Mouse (Mus musculus): ENCODE data around the gene Gtf2a1l. TPM values are rescaled to one million over a fixed set of nuclear protein-coding genes. Genes with fewer than 3 reads are reported as not detected.

Gtf2a1l gene
- total RNA-seq (2021), result not detected in 2 replicates
- long read RNA-seq, experiment 1, result 0 reads
- long read RNA-seq, experiment 2, result 0 reads

DNA sequence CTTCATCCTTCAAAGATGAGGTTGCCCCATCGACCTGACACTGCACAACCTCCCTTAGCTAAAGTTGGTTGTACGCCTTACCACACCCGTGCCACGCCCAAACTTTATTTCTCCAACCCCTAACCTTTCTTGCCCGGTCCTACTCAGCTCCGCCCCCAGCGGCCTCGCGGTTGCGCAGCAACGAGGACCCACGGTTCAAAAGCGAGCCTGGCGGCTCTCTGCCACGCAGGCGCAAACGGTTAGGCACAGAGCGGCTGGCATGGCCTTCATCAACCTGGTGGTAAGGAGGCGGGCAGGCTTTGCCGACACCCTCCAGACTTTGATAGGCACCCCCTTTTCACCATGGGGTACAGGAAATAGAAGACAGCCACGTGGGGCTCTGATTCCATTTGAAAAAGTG, at the start of gene Gtf2a1l:
Gtf2a1l (plus strand) TSS at position 209 of the 400 bp plus-strand sequence.
- peak; percentile 73 for DNase-seq

- DNase-seq, result no peak
Observed at GRCm38 (mm10) chr17:88620935-88621334, 47.5 kb upstream of the Gtf2a1l start.

- no peak for DNase-seq
Observed at GRCm38 (mm10) chr17:88621374-88621773, 47.1 kb upstream of the Gtf2a1l start.

DNA sequence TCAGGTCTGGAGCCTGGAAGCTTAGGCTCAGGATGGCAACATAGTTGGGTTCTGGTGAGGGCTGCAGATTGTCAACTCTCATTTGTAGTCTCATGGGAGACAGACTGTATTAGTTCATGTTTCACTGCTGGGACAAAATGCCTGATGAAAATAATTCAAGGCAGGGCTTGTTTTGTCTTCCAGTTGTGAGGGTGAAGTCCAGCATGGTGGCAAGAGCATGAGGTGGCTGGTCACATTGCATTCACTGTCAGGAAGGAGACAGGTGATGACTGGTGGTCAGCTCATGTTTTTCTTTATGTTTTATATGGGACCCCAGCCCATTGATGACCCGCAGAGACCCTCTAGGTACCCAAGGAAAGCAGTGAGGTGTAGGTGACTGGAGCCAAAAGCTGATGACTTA, 45.7 kb upstream of the Gtf2a1l start:
- no peak for DNase-seq

- DNase-seq, result no peak
Observed at GRCm38 (mm10) chr17:88624386-88624785, 44.1 kb upstream of the Gtf2a1l start.

DNA sequence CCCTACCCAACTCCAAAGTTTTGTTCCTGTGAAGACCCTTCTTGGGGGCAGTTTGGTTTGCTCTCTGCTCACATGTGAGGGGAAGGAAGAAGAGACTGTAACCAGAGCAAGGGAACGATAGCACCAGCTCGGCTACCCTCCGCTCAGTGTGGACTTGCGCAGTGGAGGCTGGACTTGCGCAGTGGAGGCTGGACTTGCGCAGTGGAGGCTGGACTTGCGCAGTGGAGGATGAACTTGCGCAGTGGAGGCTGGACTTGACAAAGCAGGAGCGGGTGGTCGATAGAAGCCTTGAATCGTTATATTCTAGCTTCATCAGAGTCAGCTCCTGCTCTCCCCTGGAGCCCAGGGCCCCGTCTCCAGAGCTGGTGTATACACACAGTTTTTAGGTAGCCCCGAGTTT, 43.1 kb upstream of the Gtf2a1l start:
- DNase-seq, result no peak

DNA sequence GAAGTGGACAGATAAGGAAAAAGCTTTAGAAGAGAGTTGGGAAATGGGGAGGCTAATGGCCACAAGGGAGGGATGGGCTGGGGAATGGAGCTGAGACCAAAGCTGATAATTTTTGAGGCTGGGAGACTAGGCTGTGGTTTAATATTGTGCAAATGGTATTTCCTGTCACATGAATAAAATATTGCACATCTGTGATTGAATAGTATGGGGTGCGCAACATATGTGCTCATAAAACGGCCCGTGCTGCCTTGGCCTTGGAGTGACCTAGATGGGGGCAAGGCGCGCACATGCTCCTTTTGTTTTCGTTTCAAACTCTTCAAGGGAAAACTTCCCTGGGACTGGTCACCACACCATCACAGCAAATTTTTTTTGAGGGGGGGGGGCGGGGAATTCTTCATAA, 42.5 kb upstream of the Gtf2a1l start:
- DNase-seq, result no peak

DNA sequence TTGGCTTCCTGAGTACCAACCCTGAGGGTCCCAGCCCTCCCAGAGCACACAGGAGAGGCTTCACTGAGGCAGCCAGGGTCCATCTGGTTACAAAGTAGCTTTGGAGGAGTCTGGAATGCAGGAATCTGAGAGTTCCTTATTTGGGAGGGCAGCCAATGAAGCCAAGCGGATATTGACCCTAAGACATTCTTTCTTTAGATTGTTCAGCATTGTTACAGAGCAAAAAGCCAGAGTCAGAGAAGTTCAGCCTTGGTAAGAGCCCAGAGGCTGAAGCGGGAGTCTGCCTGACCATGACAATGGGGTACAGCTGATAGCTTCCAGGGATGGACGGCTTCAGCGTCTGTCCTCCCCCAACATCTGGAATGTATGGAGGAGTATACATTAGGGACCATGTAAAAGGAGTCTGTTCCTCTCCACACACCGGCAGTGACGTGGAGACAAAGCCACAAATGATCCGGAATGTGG, 42.1 kb upstream of the Gtf2a1l start:
- no peak for DNase-seq

- DNase-seq, result peak; percentile 16
Observed at GRCm38 (mm10) chr17:88627150-88627549, 41.3 kb upstream of the Gtf2a1l start.

GRCm38 (mm10) chr17:88628676-88629380, 39.6 kb upstream of the Gtf2a1l start:
- DNase-seq, result peak; percentile 80

- no peak for DNase-seq
Observed at GRCm38 (mm10) chr17:88629381-88629759, 39.1 kb upstream of the Gtf2a1l start.

GRCm38 (mm10) chr17:88629931-88630553, 38.4 kb upstream of the Gtf2a1l start:
- DNase-seq, result peak; percentile 56

DNA sequence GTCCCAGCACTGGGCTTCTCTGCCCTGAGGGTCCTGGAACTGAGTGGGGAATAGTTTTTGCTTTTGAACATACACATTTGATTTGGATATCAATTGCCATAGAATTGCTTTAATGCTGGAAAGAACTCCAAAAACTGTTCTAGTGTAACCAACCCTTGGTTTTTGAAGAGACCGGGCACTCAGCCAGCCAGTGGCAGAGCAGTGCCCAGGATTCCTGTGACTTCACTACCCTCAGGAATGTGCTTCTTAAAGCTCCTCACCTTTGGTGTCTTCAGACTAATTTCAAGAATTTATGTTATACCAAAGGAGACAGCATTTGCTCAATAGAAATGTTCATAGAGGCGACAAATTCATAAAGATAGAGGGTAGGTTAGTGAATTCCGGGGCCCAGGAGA, 37.9 kb upstream of the Gtf2a1l start:
- DNase-seq, result peak; percentile 74

DNA sequence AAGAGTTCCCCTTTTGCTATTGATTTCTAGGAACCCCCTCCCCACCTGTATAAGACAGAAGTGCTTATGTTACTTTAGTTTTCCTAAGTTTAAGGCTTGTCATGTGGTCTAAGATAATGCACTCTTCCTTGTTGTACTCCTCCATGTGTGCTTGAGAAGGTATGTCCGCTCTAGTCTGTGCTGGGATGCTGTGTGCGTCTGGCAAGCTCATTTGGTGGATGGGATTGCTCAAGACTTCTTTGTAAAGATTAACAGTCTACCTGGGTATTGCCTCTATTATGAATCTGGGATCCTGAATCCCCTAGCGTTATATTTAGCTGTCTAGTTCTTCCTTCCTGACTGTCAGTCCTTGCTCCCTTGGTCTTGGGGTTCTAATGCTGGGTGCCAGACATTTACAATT, 35.8 kb upstream of the Gtf2a1l start:
- DNase-seq, result no peak

GRCm38 (mm10) chr17:88636076-88636475, 32.4 kb upstream of the Gtf2a1l start:
- no peak for DNase-seq

DNA sequence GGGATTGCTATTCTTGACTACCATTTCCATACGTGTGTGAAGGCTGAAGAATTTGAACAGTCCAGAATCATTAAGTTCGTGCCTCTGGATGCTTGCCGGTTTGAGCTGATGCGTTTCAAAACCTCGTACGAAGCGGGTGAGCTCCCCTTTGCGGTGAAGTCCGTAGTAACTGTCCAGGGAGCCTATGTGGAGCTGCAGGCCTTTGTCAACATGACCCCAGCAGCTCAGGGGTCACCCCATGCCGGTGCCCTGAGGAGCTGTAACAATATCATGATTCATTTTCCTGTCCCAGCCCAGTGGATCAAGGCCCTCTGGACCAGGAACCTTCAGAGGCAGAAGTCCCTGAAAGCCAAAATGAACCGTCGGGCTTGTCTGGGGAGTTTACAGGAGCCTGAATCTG, 31.9 kb upstream of the Gtf2a1l start:
- peak; percentile 71 for DNase-seq

DNA sequence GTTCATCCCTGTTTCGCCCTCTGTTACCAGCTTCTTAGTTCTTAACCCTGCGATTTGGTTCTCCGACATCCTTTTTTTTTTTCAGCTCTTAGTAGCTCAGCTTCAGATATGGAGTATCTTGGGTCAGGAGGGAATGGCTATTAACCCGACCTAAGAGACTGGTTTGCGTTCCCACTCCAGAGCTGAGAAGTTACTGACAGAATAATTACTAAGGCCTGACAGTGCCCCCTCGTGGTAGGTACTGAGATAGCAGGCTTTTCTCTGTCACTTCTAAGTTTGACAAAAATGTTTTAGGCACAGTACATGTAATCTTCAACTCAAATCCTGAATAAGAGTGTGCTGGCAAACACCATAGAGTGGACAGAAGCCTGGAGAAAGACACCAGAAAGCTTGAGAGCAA, 27.4 kb upstream of the Gtf2a1l start:
- DNase-seq, result peak; percentile 85

- no peak for DNase-seq
Observed at GRCm38 (mm10) chr17:88641836-88642235, 26.6 kb upstream of the Gtf2a1l start.

DNA sequence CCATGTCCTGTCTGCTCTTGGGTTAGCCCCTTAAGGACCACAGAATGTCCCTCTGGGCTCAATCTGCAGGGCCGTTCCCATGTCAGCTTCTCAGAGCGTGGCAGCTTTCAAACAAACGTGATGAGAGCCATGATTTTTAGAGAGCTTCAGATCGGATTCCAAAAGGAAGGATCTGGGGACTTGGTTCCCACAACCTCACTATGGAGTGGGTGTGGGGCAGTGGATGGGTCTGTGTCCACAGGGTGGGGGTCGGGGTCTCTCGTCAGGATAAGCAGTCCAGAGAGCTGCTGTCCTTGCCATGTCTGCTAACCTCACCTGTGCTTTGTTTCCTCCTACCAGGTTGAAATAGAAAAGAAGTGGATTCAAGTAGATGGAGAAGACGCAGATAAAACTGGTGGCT, 23.6 kb upstream of the Gtf2a1l start:
- DNase-seq, result no peak

GRCm38 (mm10) chr17:88645299-88645698, 23.2 kb upstream of the Gtf2a1l start:
- DNase-seq, result peak; percentile 24

- DNase-seq, result no peak
Observed at GRCm38 (mm10) chr17:88647149-88647548, 21.3 kb upstream of the Gtf2a1l start.

DNA sequence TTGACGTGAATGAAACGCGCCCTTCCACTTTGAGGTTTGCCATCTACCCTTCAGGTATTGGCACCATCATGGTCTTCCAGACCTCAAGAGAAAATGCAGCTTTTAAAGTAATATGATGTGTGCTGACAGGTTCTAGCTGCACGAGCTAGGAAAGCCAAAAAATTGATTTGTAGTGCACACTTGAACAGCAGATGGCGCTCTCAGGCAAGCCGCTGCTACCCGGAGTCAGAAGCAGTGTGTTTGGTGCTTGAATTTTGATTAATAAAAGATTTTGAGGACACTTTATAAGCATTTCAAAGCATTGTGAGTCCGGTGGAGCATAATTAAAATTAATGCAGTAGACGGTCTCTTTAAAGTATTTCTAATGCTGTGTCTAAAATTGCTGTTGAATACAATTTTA, 16.4 kb upstream of the Gtf2a1l start:
- DNase-seq, result peak; percentile 73

DNA sequence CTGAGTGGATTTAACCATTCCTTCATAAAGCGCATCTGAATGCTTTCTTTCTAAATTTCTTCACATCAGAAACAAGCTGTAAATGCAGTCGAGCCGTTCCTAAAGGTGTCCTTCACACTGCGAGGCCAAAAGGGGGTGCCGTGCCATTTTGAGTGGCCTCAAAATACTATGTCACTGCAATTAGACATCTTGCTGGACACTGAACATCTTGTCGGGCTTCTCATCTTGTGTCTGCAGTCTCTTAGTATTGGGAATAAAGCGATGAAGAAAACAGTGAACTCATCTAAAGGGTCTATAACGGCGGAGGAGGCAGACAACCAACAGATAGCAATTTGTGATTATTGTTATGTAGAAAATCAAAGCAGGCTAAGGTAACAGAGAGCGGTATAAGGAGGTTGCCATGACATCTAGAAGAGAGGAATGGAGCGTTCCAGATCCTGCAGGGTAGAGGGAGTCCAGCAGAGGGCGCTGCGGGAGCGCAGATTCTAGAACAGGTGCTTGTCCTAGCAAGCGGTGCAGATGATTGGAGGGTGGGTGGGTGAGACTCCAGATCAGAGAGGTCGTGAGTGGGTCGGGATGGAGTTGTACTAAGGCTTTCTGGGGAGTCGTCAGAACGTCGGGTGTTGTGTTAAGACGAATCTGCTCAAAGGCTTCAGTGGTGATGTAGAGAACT, 15.6 kb upstream of the Gtf2a1l start:
- DNase-seq, result peak; percentile 84

All from adrenal gland, postnatal 14 days (tissue).